Mouse (Mus musculus) c-Kit-positive CD71-positive TER-119-negative erythroid progenitor cells, embryonic 14.5 days (primary cell): ENCODE measurements around the gene Hspb2.
A peak's percentile ranks its signal among the peaks of the same experiment; 100 is the strongest.

ENCODE experiments used
- DNase-seq: peaks from one replicate; pipeline ENCODE4 v3.0.0-alpha.2; 2013; ENCODE audit warnings: low read depth

Hspb2 gene

DNA sequence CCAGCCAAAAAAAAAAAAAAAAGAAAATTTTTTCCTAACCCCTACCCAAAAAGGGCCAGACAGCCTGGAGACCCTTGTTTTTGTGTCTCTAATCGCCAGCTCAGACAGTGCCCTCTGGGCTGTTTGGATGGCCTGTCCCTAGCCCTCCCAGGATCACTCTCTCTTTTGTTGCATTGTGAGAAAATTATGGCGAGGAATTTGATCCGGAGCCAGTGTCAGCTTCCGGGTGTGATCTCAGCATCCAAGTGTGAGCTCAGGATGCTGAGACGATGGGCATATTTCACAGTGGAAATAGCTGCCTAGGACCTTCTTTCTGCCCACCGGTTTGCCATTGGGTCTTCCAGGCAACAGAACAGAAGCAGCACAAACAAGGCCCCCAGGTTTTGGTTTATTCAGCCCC is 1.4 kb downstream of the Hspb2 start:
- DNase-seq = no peak

DNA sequence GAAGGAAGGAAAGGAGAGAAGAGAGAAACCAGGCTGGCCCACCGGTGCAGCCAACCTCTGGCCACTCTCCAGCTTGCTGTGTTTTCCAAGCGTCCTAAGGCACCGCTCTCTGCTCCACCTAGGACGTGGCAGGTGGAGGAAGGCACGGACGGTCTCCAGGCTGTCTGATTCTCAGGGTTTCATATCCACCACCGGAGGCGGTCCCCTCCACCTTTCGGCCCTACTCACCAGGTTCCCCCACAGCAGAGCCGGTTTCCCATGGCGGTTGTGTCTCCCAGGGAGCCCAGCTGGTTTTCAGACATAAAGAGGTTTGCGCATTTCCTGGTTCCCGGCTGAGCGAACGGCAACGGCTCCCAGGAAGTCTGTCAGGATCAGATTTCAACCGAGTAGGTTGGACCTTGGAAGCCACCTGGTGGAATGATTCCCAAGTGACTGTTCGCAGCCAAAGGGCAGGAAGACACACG is 5.9 kb downstream of the Hspb2 start, which contains the start of gene 2310030G06Rik:
TSS of gene 2310030G06Rik (minus strand) at position 323 of the 464 bp plus-strand sequence.
- no peak for DNase-seq

DNA sequence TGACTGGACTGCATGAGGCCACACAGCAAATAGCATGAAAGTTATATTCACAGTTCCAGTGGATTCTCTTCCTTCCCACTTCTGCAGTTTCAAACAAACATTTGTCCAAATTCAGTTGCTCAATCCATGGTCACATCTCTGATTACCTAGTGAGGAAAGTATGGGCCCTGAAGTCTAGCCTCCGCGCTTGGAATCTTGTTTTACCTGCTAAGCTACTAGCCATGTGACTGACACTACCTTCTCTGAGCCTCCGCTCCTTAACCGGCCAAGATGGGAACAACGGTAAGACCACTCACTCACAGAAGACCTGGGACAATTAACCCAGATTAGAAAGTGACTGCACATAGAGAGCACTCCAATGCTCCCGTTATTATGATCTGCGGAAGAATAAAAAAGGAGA is 6.3 kb downstream of the Hspb2 start:
- no peak for DNase-seq

DNA sequence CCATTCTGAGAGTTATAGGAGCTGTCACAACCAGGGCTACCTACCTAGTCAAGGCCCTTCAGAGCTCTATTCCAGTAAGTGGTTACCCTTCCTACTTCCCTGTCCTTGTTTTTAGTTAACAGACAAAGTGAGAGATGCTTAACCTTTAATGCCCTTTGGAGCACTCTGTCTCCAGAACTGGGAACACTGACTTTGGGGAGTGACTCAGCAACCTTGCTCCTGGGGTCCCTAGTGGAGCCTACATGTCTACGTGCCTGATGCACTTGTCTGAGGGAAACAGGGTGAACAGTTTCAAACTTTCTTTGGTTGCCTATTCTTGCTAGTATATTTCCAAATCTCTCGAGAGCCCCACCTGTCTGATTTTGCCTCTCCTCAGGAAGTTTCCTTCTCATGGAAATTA is 9.4 kb downstream of the Hspb2 start:
- DNase-seq = no peak

DNA sequence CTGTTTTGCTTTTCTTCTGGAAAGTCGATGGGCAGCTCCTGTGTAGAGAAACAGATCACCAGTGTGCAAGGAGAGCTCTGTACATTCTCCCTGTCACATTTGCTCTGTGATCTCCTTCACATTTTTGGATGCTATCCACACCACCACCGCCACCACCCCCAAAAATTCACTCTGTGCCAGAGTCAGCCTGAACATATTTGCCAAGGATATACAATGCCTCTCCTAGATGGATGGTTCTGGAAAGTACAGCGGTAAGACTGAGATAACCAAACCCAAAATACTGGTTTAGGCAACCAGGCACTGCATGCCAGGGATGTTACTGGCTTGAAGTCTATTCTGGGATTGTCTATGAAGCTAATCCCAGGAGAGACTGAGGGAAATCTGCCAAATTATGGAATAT is 9.9 kb downstream of the Hspb2 start:
- DNase-seq = no peak

DNA sequence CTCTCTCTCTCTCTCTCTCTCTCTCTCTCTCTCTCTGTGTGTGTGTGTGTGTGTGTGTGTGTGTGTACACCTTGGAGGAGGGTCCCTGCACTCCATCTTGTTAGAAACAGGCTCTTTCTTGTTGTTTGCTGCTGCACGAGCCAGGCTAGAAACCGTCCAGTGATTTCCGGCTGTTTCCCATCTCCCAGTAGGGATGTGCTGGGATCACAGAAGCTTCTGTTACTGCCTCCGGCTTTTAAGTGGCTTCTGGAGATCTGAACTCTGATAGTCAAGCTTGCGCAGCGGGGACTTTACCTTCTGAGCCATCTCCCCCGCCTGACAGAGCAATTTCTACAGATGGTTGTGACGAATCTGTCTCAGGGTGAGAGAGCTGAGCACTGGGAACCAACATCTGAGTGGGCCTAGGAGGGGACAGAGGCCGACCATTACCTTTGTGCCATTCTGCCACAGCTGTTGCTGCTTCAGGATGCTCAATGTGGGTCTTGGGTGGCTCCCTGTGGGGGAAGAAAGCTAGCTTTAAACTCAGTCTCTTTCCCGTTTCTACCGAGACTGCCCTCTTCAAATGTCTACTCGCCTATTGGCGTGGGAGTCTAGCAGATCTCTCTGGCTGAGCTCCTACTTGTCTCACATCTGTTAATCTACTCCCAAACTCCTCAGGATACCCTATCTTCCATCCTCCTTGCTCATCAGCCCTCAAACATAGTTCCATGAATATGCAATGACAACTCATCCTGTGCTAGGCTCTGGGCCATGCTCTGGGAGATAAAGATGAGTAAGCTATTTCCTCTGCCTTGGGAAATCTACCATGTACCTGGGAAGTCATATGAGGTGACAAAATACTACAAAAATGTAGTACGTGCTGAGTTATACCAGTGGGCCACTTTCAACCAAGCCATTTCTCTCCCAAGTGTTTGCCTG is 11.0 kb downstream of the Hspb2 start:
- no peak for DNase-seq

DNA sequence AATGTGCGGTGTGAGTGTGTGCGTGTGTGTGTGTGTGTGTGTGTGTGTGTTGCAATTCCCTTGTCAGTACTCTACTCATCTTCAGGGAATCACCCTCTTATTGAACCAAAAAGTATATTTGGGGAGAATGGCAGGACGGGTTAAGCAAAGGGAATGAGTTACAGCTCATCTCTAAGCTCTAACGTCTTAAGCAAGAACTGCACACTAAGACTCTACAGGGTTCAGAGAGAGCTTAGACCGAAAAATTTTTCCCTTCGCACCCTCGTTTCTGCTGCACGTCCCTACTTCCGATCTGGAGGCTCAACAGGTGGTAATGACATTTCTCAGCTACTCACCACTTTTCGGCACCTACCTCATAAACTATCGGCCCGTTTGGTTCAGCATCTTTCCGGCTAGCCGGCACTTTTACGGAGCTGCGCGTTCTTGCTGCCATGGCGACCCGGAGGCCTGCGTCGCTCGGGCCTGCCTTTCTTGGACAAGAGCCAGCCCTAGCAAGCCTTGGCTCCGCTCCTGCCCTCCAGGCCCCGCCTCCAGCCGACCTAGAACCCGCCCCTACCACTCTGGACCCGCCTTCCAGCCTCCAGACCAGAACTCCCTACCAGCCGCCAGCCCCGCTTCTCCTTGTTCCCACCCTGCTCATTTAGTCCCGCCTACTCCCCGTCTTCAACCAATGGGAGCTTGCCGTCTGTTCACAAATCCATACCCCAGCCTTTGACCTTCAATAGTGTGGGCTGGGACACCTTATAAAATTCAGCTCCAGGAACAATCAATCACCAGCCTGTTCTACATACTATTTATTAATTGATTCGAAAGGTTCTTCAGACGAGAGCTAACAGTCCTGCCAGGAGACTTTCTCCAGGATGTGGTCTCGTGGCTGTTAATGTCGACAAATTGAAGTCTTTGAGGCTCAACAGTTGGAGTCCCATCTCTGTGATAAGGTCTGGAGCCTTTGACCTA is 13.0 kb downstream of the Hspb2 start, which contains the start of gene Dixdc1:
TSS of gene Dixdc1 (minus strand) at position 604 of the 957 bp plus-strand sequence.
- peak; percentile 83 for DNase-seq

DNA sequence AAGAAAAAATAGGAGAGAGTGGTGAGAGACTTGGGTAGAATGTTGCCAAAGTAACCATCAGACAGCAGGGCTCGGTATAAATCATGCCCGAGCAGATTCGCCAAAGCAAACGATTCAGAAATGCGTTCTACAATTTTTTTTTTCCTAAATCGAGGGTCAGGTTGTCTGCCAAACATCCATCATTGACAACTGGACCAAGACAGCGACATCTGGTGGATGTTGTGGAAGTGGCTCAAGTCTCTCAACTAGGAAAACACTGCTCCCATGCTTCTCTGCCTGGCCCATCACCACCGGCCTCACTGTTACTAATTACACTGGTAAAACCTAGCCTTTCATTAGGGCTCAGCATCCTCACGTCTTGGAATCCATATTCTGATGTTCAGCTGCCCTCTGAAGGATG is 17.2 kb downstream of the Hspb2 start:
- DNase-seq = peak; percentile 34

DNA sequence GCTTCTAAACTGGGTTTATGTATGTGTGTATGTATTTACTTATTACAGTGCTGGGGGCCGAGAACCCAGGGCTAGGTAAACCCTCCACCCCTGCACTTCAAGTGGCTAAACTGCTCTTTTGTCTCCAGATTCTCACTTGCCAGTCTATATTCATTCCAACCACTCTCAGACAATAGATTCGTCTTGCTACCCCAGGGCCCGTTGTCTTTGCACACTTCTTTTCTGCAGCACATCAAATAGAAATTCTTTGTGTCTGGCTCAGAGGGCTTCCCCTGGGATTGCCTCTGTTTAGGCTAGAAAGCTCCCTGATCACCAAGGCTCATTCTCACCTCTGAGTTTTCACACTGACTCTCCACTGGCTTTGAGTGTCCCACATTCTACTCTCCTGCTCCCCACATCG is 19.6 kb downstream of the Hspb2 start:
- DNase-seq = no peak

DNA sequence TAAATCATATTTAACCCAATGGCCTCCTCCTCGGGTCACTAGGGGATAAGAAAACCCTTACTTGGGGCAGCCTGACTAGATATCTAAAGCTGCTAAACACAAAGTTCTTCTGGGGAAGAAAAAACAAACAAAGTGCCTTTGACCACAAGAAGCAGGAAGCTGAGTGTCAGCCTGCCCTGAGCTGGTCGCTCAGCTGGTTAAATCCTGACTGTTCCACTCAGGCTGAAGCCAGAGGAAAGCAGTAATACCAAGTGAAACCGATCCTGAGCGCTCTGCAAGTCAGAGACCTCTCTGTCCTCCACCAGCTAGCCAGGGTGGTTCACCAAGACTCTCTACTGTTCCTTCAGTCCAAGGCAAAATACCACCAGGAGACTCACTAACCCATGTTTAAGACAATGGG is 22.6 kb downstream of the Hspb2 start:
- no peak for DNase-seq

DNA sequence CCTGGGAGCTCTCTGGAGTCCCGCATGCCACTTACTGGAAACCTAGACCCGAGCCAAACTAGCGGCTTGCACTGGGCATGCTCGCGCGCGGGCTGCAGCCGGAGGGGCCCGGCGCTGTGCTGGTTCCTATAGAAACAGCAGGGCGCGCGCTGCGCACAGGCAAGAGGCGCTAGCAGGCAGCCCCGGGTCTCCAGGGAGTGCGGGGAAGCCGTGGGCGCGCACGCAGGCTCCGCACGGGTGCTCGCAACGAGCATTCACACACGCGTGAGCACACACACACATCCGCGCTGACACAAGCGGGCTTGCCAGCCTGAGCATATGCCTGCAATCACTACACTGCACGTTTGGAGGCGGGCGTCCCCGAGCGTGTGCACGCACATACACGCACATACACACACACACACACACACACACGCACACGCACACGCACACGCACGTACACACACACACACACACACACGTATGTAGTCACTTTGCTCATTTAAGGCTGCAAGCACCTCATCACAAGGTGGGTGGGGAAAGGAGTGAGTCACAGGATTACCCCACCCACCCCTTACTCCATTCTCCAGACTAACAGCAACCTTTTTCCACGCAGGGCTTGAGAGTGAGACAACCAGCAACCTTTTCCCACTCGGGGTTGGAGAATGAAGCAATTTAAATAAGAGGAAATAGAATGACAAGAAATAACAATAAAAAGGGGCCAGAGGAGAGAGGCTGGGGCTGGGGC is 24.1 kb downstream of the Hspb2 start:
- no peak for DNase-seq

DNA sequence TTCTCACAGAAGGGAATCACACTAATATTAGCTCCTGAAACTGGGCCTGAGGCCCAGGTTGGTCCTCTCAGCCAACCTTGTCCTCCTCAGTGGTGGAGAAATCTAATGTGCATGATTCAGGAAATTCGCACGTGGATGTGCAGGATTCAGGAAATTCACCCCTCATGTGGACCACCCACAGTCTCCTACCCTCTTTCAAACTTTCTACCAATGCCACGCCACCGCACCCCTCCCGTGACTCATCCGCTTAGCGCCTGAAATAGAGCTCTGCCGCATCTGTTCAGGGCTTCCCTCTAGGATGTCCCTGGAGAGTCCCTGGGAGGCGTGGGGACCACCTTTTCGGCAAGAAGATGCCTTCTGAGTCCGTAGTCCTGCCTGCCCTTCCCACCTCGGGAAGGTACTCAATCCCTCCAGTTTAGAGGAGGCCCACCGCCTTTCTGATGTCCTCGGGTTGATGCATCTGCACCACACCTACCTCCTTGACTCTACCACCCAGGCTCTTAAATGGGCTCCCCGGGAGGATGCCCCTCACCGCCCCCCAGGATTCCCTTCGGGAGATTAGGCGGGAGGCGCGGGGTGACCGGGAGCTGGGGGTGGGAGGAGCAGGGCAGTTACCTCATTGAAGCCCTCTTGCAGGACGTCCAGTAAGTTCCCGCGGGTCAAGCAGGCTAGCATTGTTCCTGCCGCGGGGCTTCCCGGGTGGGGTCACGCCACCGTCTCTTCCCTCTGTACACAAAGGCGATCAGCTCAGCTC is 24.8 kb downstream of the Hspb2 start:
- no peak for DNase-seq

DNA sequence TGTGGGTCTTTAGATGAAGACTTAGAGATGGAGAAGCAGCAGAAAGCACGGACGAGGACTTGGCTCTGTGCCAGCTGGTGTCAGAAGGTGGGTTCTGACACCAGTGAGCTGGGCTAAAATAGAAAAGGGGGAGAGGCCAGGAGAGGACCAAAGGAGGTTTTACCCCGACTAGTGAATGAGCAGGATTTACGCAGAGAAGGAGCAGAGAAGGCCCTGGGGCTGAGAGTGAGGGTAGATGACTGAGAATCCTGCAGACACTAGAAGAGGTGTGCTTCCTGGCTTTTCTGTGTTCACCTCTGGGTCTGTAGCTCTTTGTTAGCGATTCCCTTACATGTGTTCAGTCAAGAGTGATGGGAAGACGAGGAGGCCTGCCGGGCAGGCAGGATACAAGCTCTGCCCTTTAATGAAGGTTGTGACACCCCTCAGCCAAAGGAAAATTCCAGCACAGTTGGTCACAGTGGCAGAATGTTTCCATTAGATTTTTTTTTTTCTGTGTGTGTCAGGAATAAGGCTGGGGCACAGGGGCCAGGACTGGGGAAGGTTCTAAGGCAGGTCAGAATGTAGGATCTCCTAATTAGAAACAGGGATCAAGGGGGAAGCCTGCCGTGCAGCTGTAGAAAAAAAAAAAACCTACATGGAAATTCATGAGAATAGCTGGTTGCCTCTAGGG is 26.1 kb downstream of the Hspb2 start:
- no peak for DNase-seq

DNA sequence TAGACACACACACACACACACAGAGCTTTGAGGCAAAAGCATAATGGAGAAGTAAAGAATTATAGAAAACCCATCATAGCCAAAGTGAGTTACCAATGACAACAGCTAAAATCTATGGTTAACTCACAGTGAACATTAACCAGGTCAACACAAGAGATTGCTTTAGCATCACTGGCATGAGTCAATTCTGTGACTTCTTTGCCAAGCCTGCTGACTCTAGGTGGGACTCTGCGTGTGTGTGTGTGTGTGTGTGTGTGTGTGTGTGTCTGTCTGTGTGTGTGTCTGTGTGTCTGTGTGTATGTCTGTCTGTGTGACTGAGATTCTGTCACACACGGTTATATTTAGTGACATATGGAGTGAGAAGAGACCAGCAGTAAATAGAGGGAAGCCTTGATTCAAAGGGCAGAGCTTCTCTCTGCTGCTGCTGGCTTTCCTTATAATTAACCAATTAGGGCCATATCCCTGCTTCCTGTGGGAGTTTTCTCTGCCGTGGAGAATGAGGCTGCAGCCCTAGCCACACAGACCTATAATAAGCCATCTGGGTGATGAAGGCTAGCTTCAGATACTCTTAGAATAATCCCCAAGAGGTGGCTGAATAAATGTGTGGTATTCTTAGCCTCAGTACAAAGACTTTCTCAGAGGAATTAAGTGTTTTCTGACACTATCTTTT is 27.4 kb downstream of the Hspb2 start:
- no peak for DNase-seq

DNA sequence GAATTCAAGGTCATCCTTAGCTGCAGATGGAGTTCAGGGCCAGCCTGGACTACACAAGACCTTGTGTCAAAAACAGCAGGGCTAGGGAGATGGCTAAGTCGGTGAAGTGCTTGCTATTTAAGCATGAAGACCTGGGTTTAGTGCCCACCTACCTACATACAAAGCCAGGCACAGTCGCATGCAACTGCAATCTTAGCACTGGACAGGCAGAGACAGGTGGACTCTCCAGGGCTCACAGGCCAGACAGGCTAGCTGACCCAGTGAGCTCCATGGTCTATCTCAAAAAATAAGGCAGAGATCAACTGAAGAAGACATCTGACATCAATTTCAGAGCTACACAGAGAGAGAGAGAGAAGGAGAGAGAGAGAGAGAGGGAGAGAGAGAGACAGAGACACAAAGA is 28.0 kb downstream of the Hspb2 start:
- DNase-seq = no peak

DNA sequence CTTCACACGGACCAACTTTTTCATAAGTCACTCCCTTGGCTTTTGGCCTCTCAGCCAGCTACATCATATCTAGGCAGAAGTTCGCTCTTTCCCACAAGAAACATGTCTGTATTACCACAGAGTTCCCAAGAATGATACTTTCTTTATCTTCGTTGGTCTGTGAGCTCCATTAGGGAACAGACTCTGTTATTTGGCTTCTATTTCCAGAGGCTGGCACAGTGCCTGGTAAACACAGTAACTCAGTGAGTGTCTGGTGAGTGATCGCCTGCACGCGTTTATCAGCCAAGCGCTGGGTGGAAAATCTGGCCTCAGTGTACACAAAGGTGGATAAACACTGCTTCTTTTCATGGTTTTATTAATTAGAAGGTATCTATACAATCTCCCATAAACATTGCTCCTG is 28.7 kb downstream of the Hspb2 start:
- DNase-seq = no peak

DNA sequence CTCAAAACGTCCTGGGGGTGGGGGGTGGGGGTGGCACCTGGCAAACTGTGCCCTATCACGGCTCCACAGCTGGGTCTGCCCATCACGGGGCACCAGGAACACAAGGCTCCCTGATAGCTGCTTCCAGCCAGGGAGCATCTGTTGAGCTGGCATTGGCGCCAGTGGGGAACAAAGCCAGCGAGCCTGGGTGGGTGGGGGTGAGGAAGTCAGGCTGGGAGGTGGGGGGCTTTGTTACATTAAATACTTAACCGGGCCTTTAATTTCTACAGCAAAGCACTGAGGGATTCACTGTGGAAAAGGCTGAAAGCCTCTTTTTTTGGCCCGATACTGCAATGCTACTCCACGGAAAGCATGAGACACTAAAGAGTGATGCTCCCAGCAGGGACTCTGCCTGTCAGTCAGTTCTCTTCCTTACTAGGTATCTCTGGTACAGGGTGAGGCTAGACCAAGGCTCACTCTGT is 29.7 kb downstream of the Hspb2 start:
- DNase-seq = no peak

DNA sequence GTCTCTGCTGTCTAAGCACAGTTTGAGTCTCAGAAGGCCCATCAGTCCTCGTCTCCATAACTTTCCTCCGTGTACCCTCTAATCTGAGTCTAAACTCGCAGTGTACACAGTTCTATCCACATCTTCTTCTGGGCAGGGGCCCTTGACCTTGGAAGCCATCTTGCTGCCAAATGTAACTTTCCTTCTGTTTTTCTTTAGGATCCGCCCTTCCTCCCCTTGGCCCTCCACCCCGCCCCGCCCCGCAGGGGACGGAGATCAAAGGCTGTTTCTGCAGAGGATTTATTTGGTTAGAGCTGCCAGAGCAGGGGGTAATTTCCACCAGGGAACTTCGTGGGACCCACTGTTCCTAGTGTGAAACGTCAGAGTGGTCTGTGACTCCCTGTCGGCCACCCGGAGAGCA is 31.1 kb downstream of the Hspb2 start:
- DNase-seq = no peak

DNA sequence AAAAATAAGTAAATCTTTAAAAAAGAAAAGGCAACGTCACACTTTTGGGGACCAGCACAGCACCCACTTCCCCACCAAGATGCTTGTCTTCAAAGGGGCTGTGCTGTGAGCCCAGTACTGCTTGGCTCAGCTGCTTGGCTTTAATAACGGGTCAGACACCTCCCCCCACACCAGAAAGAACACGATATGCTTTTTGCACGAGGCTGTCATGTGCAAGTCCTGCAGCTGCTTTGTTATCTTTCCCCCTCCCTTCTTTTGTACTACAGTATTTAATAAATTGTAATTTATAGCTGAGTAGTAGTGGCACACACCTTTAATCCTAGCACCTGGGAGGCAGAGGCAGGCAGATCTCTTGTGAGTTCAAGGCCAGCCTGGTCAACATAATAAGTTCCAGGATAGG is 33.3 kb downstream of the Hspb2 start:
- DNase-seq = no peak

DNA sequence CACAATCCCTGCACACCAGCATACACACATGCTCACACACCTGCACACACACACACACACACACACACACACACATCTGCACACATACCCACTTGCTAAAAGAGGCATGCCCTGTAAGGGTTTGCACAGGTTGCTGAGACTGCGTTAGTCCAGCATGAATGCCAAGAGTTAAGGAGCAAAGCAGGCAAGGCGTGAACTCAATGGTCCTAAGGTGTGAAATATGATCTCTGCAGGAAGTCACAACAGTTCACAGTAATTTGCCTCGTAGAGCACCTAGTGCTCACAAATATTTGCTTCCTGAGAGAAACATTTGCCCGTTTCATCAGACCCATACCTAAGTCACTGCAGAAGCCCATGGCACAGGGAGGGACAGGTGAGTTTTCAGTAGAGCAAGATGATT is 38.0 kb downstream of the Hspb2 start:
- no peak for DNase-seq
